Mouse (Mus musculus) limb, embryonic 14.5 days (tissue): Measurements from ENCODE around the gene Phox2a. TPM values are rescaled to one million over a fixed set of nuclear protein-coding genes. Genes with fewer than 3 reads are reported as not detected.
A peak's percentile ranks its signal among the peaks of the same experiment; 100 is the strongest.

Experiments
- ATAC-seq: fragments of 200-750 bp; cut with Nextera tagmentation; 2 replicates; pipeline ENCODE4 v1.8.0; 2017; ENCODE audit warnings: low read depth, moderate number of reproducible peaks, moderate TSS enrichment; ENCODE audit not compliant: low FRiP score
- DNase-seq: peaks from one replicate; pipeline ENCODE4 v3.0.0-alpha.2; 2015; ENCODE audit warnings: low spot score
- H3K27ac ChIP-seq: fragments of 300-500 bp; sonication (generic); replicated peaks from 2 replicates; pipeline ENCODE4 v1.5.1; 2014; ENCODE audit warnings: low read depth, mild to moderate bottlenecking, low read length, moderate library complexity, mixed read lengths
- H3K27me3 ChIP-seq: fragments of 300-500 bp; sonication (generic); 2 replicates; pipeline ENCODE4 v1.6.1; 2014; ENCODE audit warnings: low read length, mixed read lengths; ENCODE audit not compliant: control insufficient read depth, insufficient read depth
- H3K36me3 ChIP-seq: fragments of 300-500 bp; sonication (generic); 2 replicates; pipeline ENCODE4 v1.6.1; 2014; ENCODE audit warnings: mild to moderate bottlenecking, low read length, moderate library complexity, mixed read lengths; ENCODE audit not compliant: control insufficient read depth, insufficient read depth
- H3K4me1 ChIP-seq: fragments of 300-500 bp; sonication (generic); 2 replicates; pipeline ENCODE4 v1.6.1; 2014; ENCODE audit warnings: antibody characterized with exemption, low read length, mixed read lengths; ENCODE audit not compliant: control insufficient read depth, insufficient read depth
- H3K4me2 ChIP-seq: fragments of 300-500 bp; sonication (generic); replicated peaks from 2 replicates; pipeline ENCODE4 v1.6.1; 2014; ENCODE audit warnings: low read depth, mild to moderate bottlenecking, low read length, moderate library complexity; ENCODE audit not compliant: severe bottlenecking
- H3K4me3 ChIP-seq: fragments of 300-500 bp; sonication (generic); replicated peaks from 2 replicates; pipeline ENCODE4 v1.5.1; 2014; ENCODE audit warnings: low read length
- H3K9ac ChIP-seq: fragments of 300-500 bp; sonication (generic); 2 replicates; pipeline ENCODE4 v1.6.1; 2014; ENCODE audit warnings: mild to moderate bottlenecking, low read depth, low read length, moderate library complexity; ENCODE audit not compliant: severe bottlenecking
- H3K9me3 ChIP-seq: fragments of 300-500 bp; sonication (generic); 2 replicates; pipeline ENCODE4 v1.6.1; 2016; ENCODE audit warnings: low read length; ENCODE audit not compliant: control insufficient read depth
- POLR2A ChIP-seq: fragments of 200-500 bp; IDR thresholded peaks from 2 replicates; pipeline ENCODE4 v1.8.0; 2012; ENCODE audit warnings: inconsistent platforms, mild to moderate bottlenecking, moderate library complexity, borderline replicate concordance; ENCODE audit not compliant: insufficient read depth, insufficient read length; ENCODE audit errors: extremely low read depth
- WGBS: fragments of 180-500 bp; shearing (Covaris S2); extraction: QIAGEN DNeasy Blood & Tissue Kit; methylation state at CpG from one replicate; pipeline ENCODE4 v1.1.7; 2014; 5-methylcytosine and 5-hydroxymethylcytosine counted together
- polyA plus RNA-seq, 2 experiments: library from polyadenylated mRNA; depleted of rRNA in 1 of 2; stranded (reverse) in 1 of 2; unstranded in 1 of 2; fragments of >200 nt; fragmentation: Nextera tagmentation in 1 of 2; extraction: Ambion mirVana in 1 of 2; gene quantifications; 2 replicates each; pipeline versions ENCODE4 v1.2.1 to v1.2.3; 2012 to 2014

The Phox2a gene
- polyA plus RNA-seq, 2 experiments: 0.26 to 0.41 TPM

GRCm38 (mm10) chr7:101834903-101835302 is 16.8 kb downstream of the Phox2a start:
- no peak for ATAC-seq
- Histone ChIP-seq H3K4me2 (peak overlapping the region; percentile 82), H3K4me3 (peak overlapping the region; percentile 74), H3K9me3 (no peaks in the 10 kb centered on the region), H3K27ac (peak overlapping the region; percentile 55; the same call in 1 of the 2 replicates), H3K9ac (peak overlapping the region; percentile 41; the same call in 1 of the 2 replicates), H3K4me1 (peaks cover 29% of the 10 kb centered on the region), H3K27me3 (no peaks in the 10 kb centered on the region), H3K36me3 (peaks cover 44% of the 10 kb centered on the region)
- no peak for TF ChIP-seq POLR2A
- 33% methylated on average over 3 of the region's 3 CpGs for WGBS
- no peak for DNase-seq

GRCm38 (mm10) chr7:101835457-101836109 is 17.5 kb downstream of the Phox2a start:
- WGBS: 43% methylated on average over 5 of the region's 5 CpGs
- Histone ChIP-seq H3K9ac (peak overlapping the region; percentile 95), H3K4me1 (peaks cover 29% of the 10 kb centered on the region), H3K27ac (peak overlapping the region; percentile 96), H3K36me3 (peaks cover 37% of the 10 kb centered on the region), H3K9me3 (no peaks in the 10 kb centered on the region), H3K4me3 (peak overlapping the region; percentile 74), H3K4me2 (peak overlapping the region; percentile 82), H3K27me3 (no peaks in the 10 kb centered on the region)
- no peak for ATAC-seq
- TF ChIP-seq POLR2A: no peak
- no peak for DNase-seq

- Histone ChIP-seq H3K9me3 (no peaks in the 10 kb centered on the region), H3K4me3 (peak overlapping the region; percentile 74), H3K27ac (peak overlapping the region; percentile 96), H3K27me3 (no peaks in the 10 kb centered on the region), H3K4me1 (peaks cover 29% of the 10 kb centered on the region), H3K9ac (peak overlapping the region; percentile 95), H3K36me3 (peaks cover 27% of the 10 kb centered on the region), H3K4me2 (peak overlapping the region; percentile 82)
- WGBS: under 1% methylated on average over 48 of the region's 63 CpGs
- peak; percentile 20; the same call in 1 of the 2 replicates for TF ChIP-seq POLR2A
- ATAC-seq (peak; percentile 53), DNase-seq (peak; percentile 83)
These were observed 18.4 kb downstream of the Phox2a start for GRCm38 (mm10) chr7:101836271-101837153.

- Histone ChIP-seq H3K36me3 (peaks cover 21% of the 10 kb centered on the region), H3K27me3 (no peaks in the 10 kb centered on the region), H3K9me3 (no peaks in the 10 kb centered on the region), H3K4me3 (peak overlapping the region; percentile 74), H3K9ac (peak overlapping the region; percentile 95), H3K4me1 (peaks cover 29% of the 10 kb centered on the region), H3K27ac (peak overlapping the region; percentile 96), H3K4me2 (peak overlapping the region; percentile 82)
- WGBS: under 1% methylated on average over 20 of the region's 20 CpGs
- ATAC-seq: peak; percentile 4; the same call in 1 of the 2 replicates
- TF ChIP-seq POLR2A: no peak
- no peak for DNase-seq
These were observed 19.1 kb downstream of the Phox2a start for GRCm38 (mm10) chr7:101837154-101837605.
